Mouse (Mus musculus) embryo, embryonic 10.5 days (tissue): ENCODE data around the gene Tmem217.
A peak's percentile ranks its signal among the peaks of the same experiment; 100 is the strongest.
"Not testable (repeated sequence)": the region's sequence is repeated elsewhere in the genome, so short reads cannot be mapped to it uniquely, and the experiment has no call there.

Source experiments
- DNase-seq: peaks from one replicate; pipeline ENCODE4 v3.0.0-alpha.2; 2015; ENCODE audit warnings: low spot score

Tmem217 gene

DNA sequence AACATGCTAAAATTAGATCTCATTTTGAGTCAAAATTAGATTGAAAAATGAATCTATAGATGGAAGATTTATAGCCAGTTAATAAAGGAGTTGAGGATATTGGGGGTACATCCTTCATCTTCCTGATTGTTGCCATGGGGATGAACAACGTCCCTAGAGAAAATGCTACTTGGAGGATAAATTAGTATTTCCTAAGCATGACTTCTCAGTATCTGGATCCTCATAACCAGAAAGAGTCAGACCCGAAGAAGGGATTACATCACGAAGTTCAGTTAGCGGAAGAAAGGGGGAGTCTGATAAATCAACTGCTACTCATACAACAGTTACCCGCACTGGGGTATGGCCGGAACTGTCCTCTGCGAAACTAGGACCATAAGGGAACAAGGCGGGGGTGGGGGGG lies 3.2 kb downstream of the Tmem217 start:
- DNase-seq, result no peak

- DNase-seq, result no peak
Observed at GRCm38 (mm10) chr17:29548494-29548893, 3.7 kb downstream of the Tmem217 start.

DNA sequence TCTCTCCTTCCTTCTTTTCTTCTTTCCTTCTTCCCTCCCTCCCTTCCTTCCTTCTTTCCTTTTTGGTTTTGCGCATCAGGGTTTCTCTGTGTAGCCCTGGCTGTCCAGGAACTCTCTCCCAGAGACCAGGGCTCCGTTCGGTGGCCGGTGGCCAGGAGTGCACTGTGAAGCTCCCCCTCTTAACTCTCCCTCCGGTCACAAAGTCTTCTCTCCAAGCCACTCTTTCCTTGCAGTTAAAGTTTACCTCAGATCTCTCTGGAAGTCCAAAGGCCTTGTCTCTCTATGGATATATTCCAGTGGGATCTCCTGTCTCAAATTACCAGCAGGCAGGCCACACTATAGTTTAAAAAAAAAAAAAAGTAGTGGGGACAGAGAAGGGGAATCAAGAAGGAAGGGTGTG lies 6.9 kb downstream of the Tmem217 start:
- DNase-seq, result no peak

DNA sequence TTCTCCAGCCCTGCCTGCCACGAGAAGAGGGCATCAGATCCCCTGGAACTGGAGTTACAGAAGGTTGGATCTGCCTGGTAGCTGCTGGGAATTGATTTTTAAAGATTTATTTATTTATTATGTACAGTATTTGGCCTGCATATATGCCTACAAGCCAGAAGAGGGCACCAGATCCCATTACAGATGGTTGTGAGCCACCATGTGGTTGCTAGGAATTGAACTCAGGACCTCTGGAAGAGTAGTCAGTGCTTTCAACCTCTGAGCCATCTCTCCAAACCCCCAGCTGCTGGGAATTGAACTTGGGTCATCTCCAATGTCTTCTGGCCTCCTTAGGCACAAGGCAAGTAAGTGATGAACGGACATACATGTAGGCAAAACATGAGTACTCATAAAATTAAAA lies 8.1 kb downstream of the Tmem217 start:
- DNase-seq, result no peak

DNA sequence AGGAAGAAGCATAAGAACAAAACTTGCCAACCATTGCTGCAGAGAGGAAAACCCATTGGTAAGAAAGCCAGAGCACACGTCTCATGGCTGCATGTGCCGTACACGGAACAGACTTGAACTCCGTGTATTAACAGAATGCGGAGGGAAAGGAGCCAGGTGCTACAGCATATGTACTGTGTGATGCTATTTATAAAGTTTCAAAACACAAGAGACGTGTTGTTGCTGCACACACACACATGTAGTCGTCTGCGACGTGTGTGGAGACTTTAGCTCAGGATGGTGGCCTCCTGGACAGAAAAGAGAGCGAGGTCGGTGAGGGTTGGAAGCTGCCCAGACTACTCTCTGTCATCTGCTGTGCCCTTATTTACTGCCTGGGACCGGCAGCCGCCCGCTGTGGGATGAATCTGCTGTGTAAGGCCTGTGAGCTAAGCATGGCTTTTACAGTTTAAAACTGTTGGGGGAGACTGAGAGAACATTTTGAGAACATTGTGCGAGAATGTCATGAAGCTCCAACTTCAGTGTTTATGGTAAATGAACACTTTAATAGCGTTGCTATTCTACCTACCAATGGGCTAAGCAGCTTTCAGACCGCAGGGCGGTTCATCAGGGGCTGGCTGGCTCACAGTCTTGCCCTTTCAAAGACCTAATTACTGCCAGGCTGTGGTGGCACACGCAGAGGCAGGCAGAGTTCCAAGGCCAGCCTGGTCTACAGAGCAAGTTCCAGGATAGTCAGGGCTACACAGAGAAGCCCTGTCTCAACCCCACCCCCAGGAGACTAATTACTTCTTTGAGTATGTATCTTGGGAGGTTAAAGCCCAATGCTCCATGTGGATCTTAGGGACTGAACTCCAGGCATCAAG lies 9.1 kb downstream of the Tmem217 start:
- DNase-seq, result no peak

DNA sequence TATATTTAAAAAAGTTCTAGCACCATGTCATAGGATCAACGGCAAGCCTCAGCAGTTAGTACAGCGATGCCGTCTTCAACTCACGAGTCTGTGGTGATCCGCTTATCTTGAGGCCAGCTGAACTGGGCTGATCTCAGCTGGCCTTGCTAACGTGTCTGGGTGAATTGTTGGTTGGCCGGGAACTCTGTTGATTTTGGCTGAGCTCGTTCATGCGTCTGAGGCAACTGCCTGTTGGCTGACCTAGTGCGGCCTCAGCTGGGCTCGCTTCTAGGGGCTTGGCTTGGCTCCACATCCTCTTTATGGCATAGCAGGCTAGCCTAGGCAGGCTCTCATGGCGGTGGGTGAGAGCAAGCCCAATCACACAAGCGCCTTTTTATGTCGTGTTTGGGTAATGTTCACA lies 10.8 kb downstream of the Tmem217 start:
- no peak for DNase-seq

- DNase-seq, result no peak
Observed at GRCm38 (mm10) chr17:29540426-29540825, 11.8 kb downstream of the Tmem217 start.

- DNase-seq, result no peak
Observed at GRCm38 (mm10) chr17:29533866-29534265, 18.3 kb downstream of the Tmem217 start.

DNA sequence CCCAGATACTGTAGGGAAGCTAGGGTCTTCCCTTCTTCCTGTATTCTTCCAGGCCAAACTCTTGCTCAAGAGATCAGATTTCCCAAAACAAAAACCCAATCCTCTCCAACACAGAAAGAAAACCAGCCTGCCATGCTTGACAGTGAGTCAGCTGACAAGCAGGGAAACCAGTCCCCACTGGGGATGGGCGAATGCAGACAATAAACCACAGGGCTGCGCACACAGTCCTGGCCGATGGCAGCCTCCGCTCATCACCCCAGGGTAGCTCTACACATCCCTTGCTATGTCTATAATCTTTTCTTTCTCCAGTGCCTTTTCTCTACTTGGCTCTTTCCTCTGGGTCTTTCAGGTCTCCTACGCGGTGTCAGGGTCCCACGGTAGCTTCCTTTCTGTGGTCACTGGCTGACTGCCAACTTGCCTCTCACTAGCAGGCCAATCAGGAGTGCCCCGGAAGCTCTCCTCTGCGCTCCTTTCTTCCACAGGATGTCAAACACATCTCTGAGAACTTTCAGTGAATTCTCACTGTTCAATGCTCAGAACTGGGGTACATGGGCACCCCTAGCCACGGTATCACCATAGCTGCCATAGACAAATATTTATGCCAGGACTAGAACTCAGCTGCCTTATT lies 20.3 kb downstream of the Tmem217 start:
- no peak for DNase-seq

GRCm38 (mm10) chr17:29531278-29531677 lies 20.9 kb downstream of the Tmem217 start:
- no peak for DNase-seq

- no peak for DNase-seq
Observed at GRCm38 (mm10) chr17:29530508-29530907, 21.7 kb downstream of the Tmem217 start.

DNA sequence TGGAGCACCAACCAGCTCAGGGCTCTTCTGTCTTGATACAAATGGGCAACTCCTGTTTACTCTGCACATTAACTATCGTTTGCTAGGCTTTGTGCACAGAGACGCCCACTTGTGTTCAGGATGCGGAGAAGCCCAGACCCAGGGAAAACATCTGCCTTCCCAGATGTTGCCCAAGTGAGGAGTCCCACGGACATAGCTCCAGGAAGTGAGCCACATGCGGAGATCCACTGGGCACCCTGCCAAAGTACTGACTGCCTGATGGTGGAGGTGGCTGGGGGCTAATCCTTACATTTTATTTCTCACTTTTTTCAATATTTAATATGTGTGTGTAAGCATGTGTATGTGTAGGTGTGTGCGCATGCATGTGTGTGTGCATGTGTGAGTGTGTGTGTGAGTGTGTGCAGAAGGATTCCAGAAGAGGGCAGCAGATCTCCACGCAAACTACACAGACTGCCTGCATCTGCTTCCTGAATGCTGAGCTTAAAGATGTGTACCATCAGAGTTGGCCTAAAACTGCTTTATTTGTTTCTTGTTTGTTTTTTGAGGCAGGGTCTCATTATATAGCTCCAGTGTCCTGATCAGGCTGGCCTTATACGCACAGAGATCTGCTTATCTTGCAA lies 23.5 kb downstream of the Tmem217 start:
- peak; percentile 17 for DNase-seq

DNA sequence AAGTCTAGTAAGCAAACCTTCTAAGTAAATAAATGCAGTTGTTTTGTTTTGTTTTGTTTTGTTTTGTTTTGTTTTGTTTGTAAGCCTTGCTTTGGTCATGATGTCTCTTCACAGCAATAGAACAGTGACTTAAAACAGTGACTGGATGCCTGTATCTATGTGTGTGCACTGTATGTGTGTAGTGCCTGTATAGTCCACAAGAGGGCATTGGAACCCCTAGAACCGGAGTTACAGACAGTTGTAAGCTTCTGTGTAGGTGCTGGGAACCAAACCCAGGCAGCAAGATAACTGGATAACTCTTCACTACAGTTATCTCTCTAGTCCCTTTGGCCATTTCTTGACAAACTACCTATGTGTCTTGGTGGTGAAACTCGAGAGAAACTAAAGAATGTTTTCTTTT lies 26.6 kb downstream of the Tmem217 start:
- DNase-seq, result no peak

- DNase-seq, result no peak
Observed at GRCm38 (mm10) chr17:29519731-29520130, 32.5 kb downstream of the Tmem217 start.

- not testable (repeated sequence) for DNase-seq
Observed at GRCm38 (mm10) chr17:29518665-29519064, 33.5 kb downstream of the Tmem217 start.

GRCm38 (mm10) chr17:29514435-29514834 lies 37.8 kb downstream of the Tmem217 start:
- peak; percentile 93 for DNase-seq

GRCm38 (mm10) chr17:29513044-29513730 lies 39.0 kb downstream of the Tmem217 start:
- DNase-seq, result peak; percentile 85

- no peak for DNase-seq
Observed at GRCm38 (mm10) chr17:29510691-29511090, 41.5 kb downstream of the Tmem217 start.

- no peak for DNase-seq
Observed at GRCm38 (mm10) chr17:29508927-29509608, 43.1 kb downstream of the Tmem217 start.

DNA sequence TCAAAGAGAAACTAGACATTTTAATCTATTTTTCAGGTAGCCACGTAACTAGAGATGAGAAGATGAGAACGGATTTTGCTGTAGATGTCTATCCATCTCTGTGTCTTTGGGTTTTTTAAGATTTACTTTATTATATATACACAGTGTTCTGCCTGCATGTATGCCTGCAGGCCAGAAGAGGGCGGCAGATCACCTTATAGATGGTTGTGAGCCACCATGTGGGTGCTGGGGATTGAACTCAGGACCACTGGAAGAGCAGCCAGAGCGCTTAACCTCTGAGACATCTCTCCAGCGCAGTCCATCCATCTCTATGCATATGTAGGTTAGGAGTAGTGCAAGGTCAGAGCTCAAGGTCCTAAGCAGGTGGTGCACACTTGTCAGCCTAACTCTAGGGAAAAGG lies 48.5 kb downstream of the Tmem217 start:
- DNase-seq, result no peak

DNA sequence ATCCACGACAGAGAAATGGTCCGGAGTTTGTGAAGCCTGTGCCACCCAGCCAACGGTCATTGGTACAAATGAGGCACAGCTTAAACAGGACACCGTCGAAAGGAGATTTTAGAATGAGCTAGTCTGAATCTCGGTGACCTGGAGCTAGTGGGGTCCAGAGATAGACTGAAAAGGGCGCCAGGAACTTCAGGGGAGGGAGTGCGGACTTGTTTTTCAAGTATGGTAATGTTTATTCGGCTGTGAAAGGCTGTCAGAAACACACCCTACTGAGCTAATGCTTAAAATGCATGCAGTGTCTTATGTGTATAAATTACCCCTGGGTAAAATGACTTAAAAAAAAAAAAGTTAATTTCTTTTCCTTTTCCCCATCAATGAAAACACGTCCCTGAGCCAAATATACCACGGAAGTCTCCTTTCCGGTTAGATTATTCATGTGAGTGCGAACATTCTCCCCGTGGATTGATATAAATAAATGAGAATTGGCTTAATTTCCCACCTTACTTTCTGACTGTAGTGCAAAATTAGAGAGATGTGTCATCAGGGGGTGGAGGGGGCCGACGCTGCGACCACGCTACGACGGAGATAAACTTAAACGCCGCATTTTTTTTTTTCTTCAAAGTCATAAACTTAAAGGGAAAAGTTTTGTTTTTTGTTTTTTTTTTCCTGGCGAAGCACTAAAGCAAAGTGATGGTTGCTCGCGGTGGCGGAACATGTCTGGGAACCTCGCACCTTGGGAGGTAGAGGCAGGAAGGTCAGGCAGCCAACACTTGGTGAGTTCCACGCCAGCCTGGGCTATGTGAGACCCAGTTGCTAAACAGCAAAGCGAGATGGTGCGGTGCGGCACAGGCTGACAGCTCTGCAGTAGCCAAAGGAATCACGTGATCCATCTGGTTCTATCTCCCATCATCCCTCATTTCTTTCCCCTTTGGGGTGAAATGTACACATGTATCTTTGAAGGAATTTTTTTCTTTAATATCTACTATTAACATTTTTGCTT lies 49.2 kb downstream of the Tmem217 start:
- DNase-seq, result no peak
